Mouse (Mus musculus): Measurements from ENCODE around the gene Hspa12b. TPM values are rescaled to one million over a fixed set of nuclear protein-coding genes. Genes with fewer than 3 reads are reported as not detected.

The Hspa12b gene
- total RNA-seq, 4 experiments from 2014 or later, result 21.5 to 33.7 (median 31.0) TPM

GRCm38 (mm10) chr2:131148353-131149253, 21.5 kb downstream of the Hspa12b start:
- DNase-seq (ENCODE audit: low spot score), result no peak

- no peak for DNase-seq (ENCODE audit: low spot score)
Observed at GRCm38 (mm10) chr2:131149254-131149578, 22.1 kb downstream of the Hspa12b start.

DNA sequence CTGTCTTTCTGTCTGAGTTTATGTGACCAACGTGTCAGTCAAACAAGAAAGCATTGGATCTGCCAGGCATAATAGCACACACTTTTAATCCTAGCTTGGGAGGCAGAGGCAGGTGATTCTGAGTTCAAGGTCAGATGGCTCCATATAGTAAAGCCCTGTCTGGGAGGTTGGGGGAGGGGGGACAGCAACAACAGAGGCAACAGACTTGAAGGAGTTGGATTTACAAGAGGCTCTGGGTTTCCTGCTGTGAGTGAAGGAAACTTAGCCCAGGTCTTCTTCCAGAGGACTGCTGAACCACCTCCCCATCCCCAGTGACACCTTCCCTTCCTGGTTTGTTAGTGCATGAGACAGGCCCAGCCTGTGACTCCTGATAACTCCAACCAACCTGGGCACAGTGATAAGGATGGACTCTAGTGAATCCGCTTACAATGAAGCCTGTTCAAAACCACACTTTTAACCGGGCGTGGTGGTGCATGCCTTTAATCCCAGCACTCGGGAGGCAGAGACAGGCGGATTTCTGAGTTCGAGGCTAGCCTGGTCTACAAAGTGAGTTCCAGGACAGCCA, 25.2 kb downstream of the Hspa12b start:
- DNase-seq (ENCODE audit: low spot score), result no peak

- no peak for DNase-seq (ENCODE audit: low spot score)
Observed at GRCm38 (mm10) chr2:131154036-131154435, 27.0 kb downstream of the Hspa12b start.

DNA sequence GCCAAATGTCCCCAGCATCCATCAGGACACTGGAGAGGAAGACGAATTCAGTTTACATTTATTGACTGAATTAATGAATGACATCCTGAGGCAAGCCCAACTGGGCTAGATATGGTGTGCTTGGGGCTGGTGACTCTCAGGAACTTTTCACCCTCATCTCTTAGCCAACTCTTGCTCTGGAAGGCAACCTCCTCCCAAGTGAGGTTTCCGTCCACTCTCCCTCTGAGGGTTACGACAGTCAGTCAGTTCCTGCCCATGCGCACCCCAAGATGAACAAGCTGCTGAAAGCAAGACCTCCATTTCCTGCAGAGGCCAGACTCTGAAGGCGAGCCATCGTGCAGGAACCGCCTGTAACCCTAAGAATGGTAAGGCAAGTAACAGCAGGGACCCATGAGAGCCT, 29.9 kb downstream of the Hspa12b start:
- no peak for DNase-seq (ENCODE audit: low spot score)

DNA sequence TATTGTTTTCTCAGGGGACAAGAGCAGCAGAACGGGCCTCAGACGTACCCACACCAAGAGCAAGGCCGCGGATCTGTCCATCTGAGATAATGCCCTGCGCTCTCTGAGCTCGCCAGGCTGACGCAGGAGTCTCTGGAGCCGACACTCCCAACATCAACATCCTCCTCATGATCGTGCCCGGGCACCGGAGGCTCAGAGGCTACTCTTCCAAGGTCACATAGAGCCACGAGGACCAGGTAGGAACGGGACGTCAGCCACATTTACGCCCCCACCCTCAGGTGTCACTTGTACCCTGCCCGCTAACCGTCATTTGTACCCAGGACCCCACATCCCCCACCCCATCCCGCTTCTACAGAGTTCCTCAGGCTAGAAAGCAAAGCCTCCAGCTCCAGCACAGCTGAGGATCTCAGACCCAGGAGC, 32.4 kb downstream of the Hspa12b start:
- DNase-seq (ENCODE audit: low spot score), result no peak

DNA sequence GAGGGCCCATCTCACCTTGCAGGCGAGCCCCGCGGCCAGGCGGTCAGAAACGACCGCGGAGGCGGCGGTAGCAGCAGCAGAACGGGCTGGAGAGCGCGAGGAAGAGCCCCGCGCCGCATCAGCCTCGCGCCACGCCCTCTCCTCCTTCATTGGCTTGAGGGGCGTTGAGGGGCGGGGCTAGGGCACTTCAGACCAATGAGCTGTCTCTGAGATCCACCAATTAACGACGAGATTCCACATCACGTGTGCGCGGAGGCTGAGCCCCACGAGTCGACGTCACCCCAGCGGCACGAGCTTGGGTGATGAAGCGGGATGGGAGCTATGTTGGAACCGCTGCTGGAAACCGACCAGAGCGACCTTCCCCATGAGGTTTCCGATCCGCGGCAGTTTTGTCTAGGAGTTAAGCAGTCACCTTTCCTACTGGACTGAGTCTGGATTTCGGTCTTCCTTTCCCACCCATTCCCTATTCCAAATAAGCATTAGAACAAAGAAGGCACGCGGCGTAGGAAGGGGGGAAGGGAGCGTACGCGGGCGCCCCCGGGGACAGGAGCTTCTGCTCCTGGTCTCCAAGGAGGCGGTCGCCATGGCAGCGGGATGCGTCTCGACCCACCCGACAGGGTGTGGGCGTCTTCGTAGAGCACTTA, 33.0 kb downstream of the Hspa12b start, which contains the start of gene 1700037H04Rik:
1700037H04Rik (minus strand) TSS at position 144 of the 644 bp plus-strand sequence.
- DNase-seq (ENCODE audit: low spot score), result peak; percentile 95

GRCm38 (mm10) chr2:131160671-131161111, 33.6 kb downstream of the Hspa12b start:
- DNase-seq (ENCODE audit: low spot score), result peak; percentile 47

GRCm38 (mm10) chr2:131163924-131164323, 36.8 kb downstream of the Hspa12b start:
- DNase-seq (ENCODE audit: low spot score), result no peak

DNA sequence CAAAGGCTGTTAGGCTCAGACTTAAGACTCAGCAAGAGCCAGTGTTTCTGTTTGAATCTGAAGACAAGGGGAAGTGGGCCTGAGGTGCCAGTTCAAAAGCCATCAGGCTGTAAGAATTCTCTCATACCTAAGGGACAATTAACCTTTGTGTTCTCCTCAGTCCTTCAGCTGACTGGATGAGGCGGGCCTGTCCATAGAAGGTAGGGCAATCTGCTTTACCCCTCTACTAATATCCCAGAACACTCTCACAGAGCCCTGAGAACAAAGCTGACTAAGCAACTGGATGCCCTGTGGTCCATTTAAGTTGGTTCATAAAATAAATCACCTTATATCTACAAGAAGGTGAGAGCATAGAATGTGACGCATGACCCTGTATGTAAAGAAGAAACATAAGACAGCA, 39.1 kb downstream of the Hspa12b start:
- no peak for DNase-seq (ENCODE audit: low spot score)

DNA sequence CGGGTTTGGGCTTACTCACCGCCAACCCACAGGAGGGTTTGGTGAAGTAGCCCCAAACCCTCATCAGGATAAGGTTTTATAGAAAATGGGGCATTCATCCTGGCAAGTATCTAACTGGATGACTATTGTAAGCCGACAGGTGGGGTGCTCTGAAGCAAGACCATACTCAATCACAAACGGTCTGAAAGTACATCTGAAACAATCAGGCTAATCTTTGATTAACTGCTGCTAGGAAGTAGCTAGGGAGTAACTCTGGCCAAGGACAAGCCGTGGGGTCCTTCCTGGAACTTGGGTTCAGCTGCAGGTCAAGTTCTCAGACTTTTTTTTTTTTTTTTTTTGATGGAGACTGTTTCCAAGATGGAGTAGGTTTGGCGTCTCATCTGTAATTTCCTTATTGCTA, 40.9 kb downstream of the Hspa12b start:
- no peak for DNase-seq (ENCODE audit: low spot score)

DNA sequence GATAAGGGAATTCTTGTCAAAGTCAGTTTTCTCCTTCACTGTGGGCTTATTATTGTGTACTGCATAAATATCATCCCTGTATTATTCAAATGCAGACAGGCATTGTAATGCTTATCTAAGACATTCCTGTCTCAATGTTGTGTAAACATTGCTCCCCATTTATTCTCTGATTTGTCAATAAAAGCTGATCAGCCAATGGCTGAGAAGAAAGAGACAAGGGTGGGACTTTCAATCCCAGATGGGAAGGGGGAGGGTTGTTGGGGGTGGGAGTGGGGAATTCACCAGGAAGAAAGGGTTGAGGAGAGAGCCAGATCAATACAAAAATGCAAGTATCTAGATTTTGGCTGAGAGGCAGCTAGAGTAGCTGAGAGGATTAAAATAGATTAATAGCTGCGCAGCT, 41.8 kb downstream of the Hspa12b start:
- no peak for DNase-seq (ENCODE audit: low spot score)

DNA sequence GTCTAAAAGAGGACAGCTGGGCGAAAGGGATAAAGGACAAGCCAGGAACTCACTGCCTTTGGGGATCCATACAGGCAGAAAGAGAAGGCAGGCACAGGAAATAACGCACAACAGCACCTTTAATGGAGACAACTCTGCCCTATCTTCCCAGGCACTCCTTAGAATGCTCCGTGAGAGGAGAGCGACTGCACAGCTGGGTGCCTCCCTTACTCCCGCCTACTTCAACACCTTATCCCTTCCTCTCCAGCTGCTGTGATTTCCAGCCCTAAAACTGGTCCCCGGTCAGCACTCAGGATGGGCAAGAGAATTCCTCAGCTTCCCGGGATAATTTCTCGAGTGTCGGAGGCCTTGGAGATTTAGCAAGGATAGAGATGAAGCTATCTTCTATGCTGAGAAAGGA, 43.9 kb downstream of the Hspa12b start:
- no peak for DNase-seq (ENCODE audit: low spot score)

DNA sequence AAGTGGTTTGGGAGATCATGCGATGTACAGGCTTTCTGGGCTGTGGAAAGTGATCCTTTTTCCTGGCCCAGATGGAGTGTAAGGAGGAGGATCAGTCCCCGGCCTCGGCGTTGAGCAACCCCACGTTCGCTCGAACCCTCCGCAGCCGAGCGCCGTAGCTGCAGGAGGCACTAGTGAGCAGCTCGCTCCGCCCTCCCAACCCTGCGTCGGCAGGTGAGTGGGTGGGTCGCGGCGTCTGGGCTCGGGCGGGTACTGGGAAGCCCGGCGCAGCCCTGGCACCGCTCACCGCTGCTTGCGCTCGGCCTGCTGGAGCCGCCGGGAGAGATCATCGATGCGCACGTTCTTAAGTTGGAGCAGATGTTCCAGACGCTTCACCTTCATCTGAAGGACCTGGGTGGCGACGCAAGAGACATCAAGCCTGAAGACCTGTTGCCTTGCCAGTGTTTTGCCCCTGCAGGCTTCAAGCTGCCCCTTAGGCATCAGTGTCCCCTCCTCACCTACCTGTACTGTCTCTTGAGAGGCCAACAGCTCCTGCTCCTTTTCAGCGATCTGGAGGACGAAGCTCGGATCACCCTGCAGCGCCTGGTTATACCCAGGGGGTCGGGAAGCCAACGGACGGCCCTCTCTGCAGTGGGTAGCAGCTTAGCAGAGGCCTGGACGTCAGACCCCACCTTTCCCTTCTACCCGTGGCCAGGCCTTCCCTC, 44.5 kb downstream of the Hspa12b start:
- no peak for DNase-seq (ENCODE audit: low spot score)

DNA sequence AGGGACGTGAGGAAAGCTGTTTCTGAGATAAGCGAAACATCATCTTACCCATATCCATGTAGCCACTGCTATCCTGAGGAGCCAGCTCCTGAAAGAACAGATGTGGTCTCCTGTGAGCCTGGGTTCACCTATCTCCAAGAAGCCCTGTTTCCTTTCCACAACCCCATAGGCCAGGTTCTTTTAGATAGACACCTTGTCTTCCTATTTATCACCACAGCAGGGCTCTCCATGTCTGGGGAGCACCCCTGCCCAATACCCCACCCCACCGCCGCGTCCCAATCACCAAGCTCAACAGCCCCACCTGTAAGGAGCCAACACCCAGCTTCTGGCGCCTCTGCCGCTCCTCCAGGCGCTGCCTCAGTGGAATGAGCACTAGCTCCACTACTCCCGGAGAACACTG, 45.2 kb downstream of the Hspa12b start:
- DNase-seq (ENCODE audit: low spot score), result no peak

DNA sequence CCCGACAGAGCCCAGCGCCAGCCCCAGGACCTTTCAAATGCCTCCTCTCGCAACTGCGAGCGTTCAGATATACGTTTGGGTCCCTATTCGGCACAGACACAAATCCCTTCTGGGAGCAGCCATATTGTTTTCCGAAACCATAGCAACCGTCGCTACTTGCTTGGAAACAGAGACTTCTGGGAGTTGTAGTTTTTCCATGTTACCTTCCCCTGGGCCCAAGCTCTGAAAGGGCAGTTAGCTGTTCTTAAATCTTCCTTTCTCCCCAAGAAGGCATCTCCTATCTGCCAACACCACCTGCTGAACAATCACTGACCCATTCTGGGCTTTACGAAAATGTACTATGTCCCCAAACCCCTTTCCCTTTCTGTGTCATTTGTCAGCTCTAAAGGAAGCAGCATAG, 47.6 kb downstream of the Hspa12b start:
- peak; percentile 81 for DNase-seq (ENCODE audit: low spot score)

GRCm38 (mm10) chr2:131175286-131175944, 48.3 kb downstream of the Hspa12b start:
- no peak for DNase-seq (ENCODE audit: low spot score)

- DNase-seq (ENCODE audit: low spot score), result no peak
Observed at GRCm38 (mm10) chr2:131175945-131176309, 48.8 kb downstream of the Hspa12b start.

GRCm38 (mm10) chr2:131176491-131176890, 49.4 kb downstream of the Hspa12b start:
- no peak for DNase-seq (ENCODE audit: low spot score)

GRCm38 (mm10) chr2:131177932-131178331, 50.9 kb downstream of the Hspa12b start:
- no peak for DNase-seq (ENCODE audit: low spot score)

- DNase-seq (ENCODE audit: low spot score), result no peak
Observed at GRCm38 (mm10) chr2:131178828-131179245, 51.8 kb downstream of the Hspa12b start.

Measured in heart, adult 8-10 months (tissue).